Mouse (Mus musculus): ENCODE data around the gene Chrdl2. TPM values are rescaled to one million over a fixed set of nuclear protein-coding genes. Genes with fewer than 3 reads are reported as not detected.

Chrdl2 gene
- polyA plus RNA-seq, 1 experiment from 2014 or later = 0.31 TPM

DNA sequence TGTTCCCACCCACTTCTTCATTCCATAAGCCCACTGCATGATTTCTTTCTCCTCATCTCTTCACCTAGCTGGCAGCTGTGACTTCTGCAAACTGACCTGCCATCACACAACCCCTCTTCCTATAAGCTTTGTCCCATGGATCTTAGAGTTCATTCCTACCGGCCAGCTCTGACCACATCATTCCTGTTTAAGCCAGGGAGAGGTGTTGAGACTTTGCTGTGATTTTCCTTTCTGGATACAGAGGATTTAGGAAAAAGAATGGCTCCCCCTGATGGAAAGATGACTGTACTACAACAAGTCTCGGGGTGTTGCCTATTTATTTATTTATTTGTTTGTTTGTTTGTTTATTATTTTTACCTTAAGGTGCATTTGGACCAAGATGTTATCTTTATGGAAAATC, 24.7 kb upstream of the Chrdl2 start:
- 1% methylated on average over 2 of the region's 2 CpGs for WGBS
- Histone ChIP-seq H3K9ac (no peak overlapping the region), H3K4me3 (replicated peaks; ENCODE audit: low read length) (no peak overlapping the region), H3K4me2 (replicated peaks) (no peak overlapping the region), H3K9me3 (ENCODE audit: control insufficient read depth, low read length) (no peaks in the 10 kb centered on the region), H3K27ac (peak overlapping the region; percentile 39; the same call in 1 of the 2 replicates), H3K4me1 (replicated peaks; ENCODE audit: control insufficient read depth, insufficient read depth, low read length) (peaks cover 18% of the 10 kb centered on the region), H3K27me3 (ENCODE audit: control insufficient read depth, insufficient read depth, low read length) (no peaks in the 10 kb centered on the region), H3K36me3 (replicated peaks; ENCODE audit: control insufficient read depth, insufficient read depth) (no peaks in the 10 kb centered on the region)
- DNase-seq (ENCODE audit: low spot score) = peak; percentile 87
- no peak for ATAC-seq (ENCODE audit: low FRiP score)

GRCm38 (mm10) chr7:99982256-99983242, 23.4 kb upstream of the Chrdl2 start:
- Histone ChIP-seq H3K4me2 (replicated peaks) (no peak overlapping the region), H3K9me3 (ENCODE audit: control insufficient read depth, low read length) (no peaks in the 10 kb centered on the region), H3K36me3 (replicated peaks; ENCODE audit: control insufficient read depth, insufficient read depth) (no peaks in the 10 kb centered on the region), H3K27ac (no peak overlapping the region), H3K4me1 (replicated peaks; ENCODE audit: control insufficient read depth, insufficient read depth, low read length) (peaks cover 18% of the 10 kb centered on the region), H3K9ac (no peak overlapping the region), H3K27me3 (ENCODE audit: control insufficient read depth, insufficient read depth, low read length) (no peaks in the 10 kb centered on the region), H3K4me3 (replicated peaks; ENCODE audit: low read length) (no peak overlapping the region)
- 88% methylated on average over 13 of the region's 13 CpGs for WGBS
- ATAC-seq (ENCODE audit: low FRiP score) (no peak), DNase-seq (ENCODE audit: low spot score) (no peak)

- Histone ChIP-seq H3K27ac (no peak overlapping the region), H3K4me1 (replicated peaks; ENCODE audit: control insufficient read depth, insufficient read depth, low read length) (no peaks in the 10 kb centered on the region), H3K9me3 (ENCODE audit: control insufficient read depth, low read length) (no peaks in the 10 kb centered on the region), H3K4me2 (replicated peaks) (no peak overlapping the region), H3K9ac (no peak overlapping the region), H3K36me3 (replicated peaks; ENCODE audit: control insufficient read depth, insufficient read depth) (no peaks in the 10 kb centered on the region), H3K27me3 (ENCODE audit: control insufficient read depth, insufficient read depth, low read length) (no peaks in the 10 kb centered on the region), H3K4me3 (replicated peaks; ENCODE audit: low read length) (no peak overlapping the region)
- 0 out of 2 replicates have a peak, but pooled peaks have one; percentile 64 for ATAC-seq (ENCODE audit: low FRiP score)
- 6% methylated on average over 4 of the region's 4 CpGs for WGBS
- DNase-seq (ENCODE audit: low spot score) = peak; percentile 90
Measured at GRCm38 (mm10) chr7:99988725-99989124, 17.2 kb upstream of the Chrdl2 start.

- H3K4me1 ChIP-seq (replicated peaks; ENCODE audit: control insufficient read depth, insufficient read depth, low read length) = no peaks in the 10 kb centered on the region
- no peaks in the 10 kb centered on the region for H3K36me3 ChIP-seq (replicated peaks; ENCODE audit: control insufficient read depth, insufficient read depth)
- H3K27ac ChIP-seq = no peak overlapping the region
- DNase-seq (ENCODE audit: low spot score) (no peak), ATAC-seq (ENCODE audit: low FRiP score) (no peak)
- H3K4me3 ChIP-seq (replicated peaks; ENCODE audit: low read length) = no peak overlapping the region
- 0 out of 2 replicates have a peak overlapping the region, but pooled peaks have one; percentile 24 for H3K4me2 ChIP-seq (replicated peaks)
- WGBS = 60% methylated on average over 15 of the region's 15 CpGs
- H3K9ac ChIP-seq = no peak overlapping the region
- no peaks in the 10 kb centered on the region for H3K27me3 ChIP-seq (ENCODE audit: control insufficient read depth, insufficient read depth, low read length)
- H3K9me3 ChIP-seq (ENCODE audit: control insufficient read depth, low read length) = no peaks in the 10 kb centered on the region
Measured at GRCm38 (mm10) chr7:99989844-99990760, 15.9 kb upstream of the Chrdl2 start.

GRCm38 (mm10) chr7:99990990-99991707, 14.8 kb upstream of the Chrdl2 start:
- H3K4me2 ChIP-seq (replicated peaks) = no peak overlapping the region
- H3K4me1 ChIP-seq (replicated peaks; ENCODE audit: control insufficient read depth, insufficient read depth, low read length) = no peaks in the 10 kb centered on the region
- no peak for ATAC-seq (ENCODE audit: low FRiP score)
- H3K27me3 ChIP-seq (ENCODE audit: control insufficient read depth, insufficient read depth, low read length) = no peaks in the 10 kb centered on the region
- WGBS = 83% methylated on average over 8 of the region's 8 CpGs
- no peak for DNase-seq (ENCODE audit: low spot score)
- no peak overlapping the region for H3K9ac ChIP-seq
- no peaks in the 10 kb centered on the region for H3K36me3 ChIP-seq (replicated peaks; ENCODE audit: control insufficient read depth, insufficient read depth)
- no peak overlapping the region for H3K4me3 ChIP-seq (replicated peaks; ENCODE audit: low read length)
- H3K27ac ChIP-seq = no peak overlapping the region
- H3K9me3 ChIP-seq (ENCODE audit: control insufficient read depth, low read length) = no peaks in the 10 kb centered on the region

GRCm38 (mm10) chr7:99993159-99993558, 12.8 kb upstream of the Chrdl2 start:
- Histone ChIP-seq H3K36me3 (replicated peaks; ENCODE audit: control insufficient read depth, insufficient read depth) (no peaks in the 10 kb centered on the region), H3K4me1 (replicated peaks; ENCODE audit: control insufficient read depth, insufficient read depth, low read length) (no peaks in the 10 kb centered on the region)

DNA sequence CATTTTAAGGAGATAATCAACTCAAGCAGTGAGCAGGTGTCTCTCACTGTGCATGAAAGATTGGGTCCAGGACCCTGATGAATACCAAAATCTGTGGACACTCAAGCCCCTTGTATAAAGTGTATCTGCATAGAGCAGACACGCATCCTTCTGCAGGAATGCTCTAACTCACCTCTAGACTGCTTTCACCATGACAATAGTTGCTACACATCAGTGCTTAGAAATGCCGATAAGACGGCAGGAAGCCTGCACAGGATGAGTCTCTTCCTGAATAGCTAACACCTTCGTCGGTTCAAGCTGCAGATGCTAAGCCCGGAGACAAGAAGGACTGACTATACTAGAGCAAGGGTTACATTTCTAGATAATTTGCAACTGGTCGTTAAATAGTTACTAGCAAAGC, 10.8 kb upstream of the Chrdl2 start:
- H3K9me3 ChIP-seq (ENCODE audit: control insufficient read depth, low read length) = no peaks in the 10 kb centered on the region
- DNase-seq (ENCODE audit: low spot score) (no peak), ATAC-seq (ENCODE audit: low FRiP score) (no peak)
- no peaks in the 10 kb centered on the region for H3K36me3 ChIP-seq (replicated peaks; ENCODE audit: control insufficient read depth, insufficient read depth)
- 72% methylated on average over 7 of the region's 7 CpGs for WGBS
- H3K27ac ChIP-seq = no peak overlapping the region
- no peak overlapping the region for H3K4me3 ChIP-seq (replicated peaks; ENCODE audit: low read length)
- H3K4me2 ChIP-seq (replicated peaks) = no peak overlapping the region
- no peaks in the 10 kb centered on the region for H3K4me1 ChIP-seq (replicated peaks; ENCODE audit: control insufficient read depth, insufficient read depth, low read length)
- no peak overlapping the region for H3K9ac ChIP-seq
- H3K27me3 ChIP-seq (ENCODE audit: control insufficient read depth, insufficient read depth, low read length) = no peaks in the 10 kb centered on the region

More at GRCm38 (mm10) chr7:99993159-99993558, 12.8 kb upstream of the Chrdl2 start:
- no peaks in the 10 kb centered on the region for H3K27me3 ChIP-seq (ENCODE audit: control insufficient read depth, insufficient read depth, low read length)
- no peak overlapping the region for H3K27ac ChIP-seq
- H3K4me2 ChIP-seq (replicated peaks) = no peak overlapping the region
- H3K4me3 ChIP-seq (replicated peaks; ENCODE audit: low read length) = no peak overlapping the region
- ATAC-seq (ENCODE audit: low FRiP score) = no peak
- H3K9ac ChIP-seq = no peak overlapping the region
- WGBS = 90% methylated on average over 7 of the region's 7 CpGs
- no peak for DNase-seq (ENCODE audit: low spot score)
- H3K9me3 ChIP-seq (ENCODE audit: control insufficient read depth, low read length) = no peaks in the 10 kb centered on the region

GRCm38 (mm10) chr7:99998668-99999067, 7.3 kb upstream of the Chrdl2 start:
- 88% methylated on average over 3 of the region's 3 CpGs for WGBS
- DNase-seq (ENCODE audit: low spot score) = no peak
- no peak overlapping the region for H3K27ac ChIP-seq

More at GRCm38 (mm10) chr7:99998668-99999067, 7.3 kb upstream of the Chrdl2 start:
- no peak overlapping the region for H3K4me2 ChIP-seq (replicated peaks)
- H3K9me3 ChIP-seq (ENCODE audit: control insufficient read depth, low read length) = no peaks in the 10 kb centered on the region
- H3K4me1 ChIP-seq (replicated peaks; ENCODE audit: control insufficient read depth, insufficient read depth, low read length) = no peaks in the 10 kb centered on the region
- no peak for ATAC-seq (ENCODE audit: low FRiP score)
- H3K36me3 ChIP-seq (replicated peaks; ENCODE audit: control insufficient read depth, insufficient read depth) = no peaks in the 10 kb centered on the region
- no peaks in the 10 kb centered on the region for H3K27me3 ChIP-seq (ENCODE audit: control insufficient read depth, insufficient read depth, low read length)
- H3K9ac ChIP-seq = no peak overlapping the region
- H3K4me3 ChIP-seq (replicated peaks; ENCODE audit: low read length) = no peak overlapping the region

Data from hindbrain, embryonic 14.5 days (tissue).